Mouse (Mus musculus) kidney, adult 2 months (tissue): Measurements from ENCODE around the gene Fhit.

Experiments
- CTCF ChIP-seq: fragments of 200-500 bp; conservative IDR thresholded peaks from 2 replicates; pipeline ENCODE4 v1.5.1; 2011; ENCODE audit warnings: low read depth, mild to moderate bottlenecking, control low read depth, low read length, moderate library complexity, mixed read lengths; ENCODE audit not compliant: insufficient read depth, insufficient read length
- POLR2A ChIP-seq: fragments of 200-500 bp; IDR thresholded peaks from one replicate; pipeline ENCODE4 v1.6.1; 2011; ENCODE audit warnings: low read depth, low read length, control low read depth

DNA sequence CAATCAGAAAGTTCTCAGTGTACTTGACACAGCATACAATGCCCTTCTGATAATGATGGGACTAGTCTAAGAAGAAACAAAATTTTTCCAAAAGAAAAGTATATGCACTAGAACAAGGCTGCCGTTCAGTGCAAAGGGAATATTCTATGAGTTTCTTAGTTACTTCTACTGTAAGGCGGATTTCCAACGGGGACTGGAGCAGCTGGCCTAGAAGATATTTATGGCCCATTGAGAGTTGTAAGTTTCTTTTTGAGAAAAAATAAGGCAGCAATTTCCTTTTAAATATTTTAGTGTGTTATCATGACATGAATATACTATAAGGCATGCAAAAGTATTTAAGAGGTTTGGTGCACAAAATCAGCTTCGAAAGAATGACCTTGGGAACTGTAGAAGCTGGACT, 1410.5 kb downstream of the Fhit start:
- TF ChIP-seq CTCF (no peak), POLR2A (no peak)
